Mouse (Mus musculus): Measurements from ENCODE around the gene Slc35f1.

GRCm38 (mm10) chr10:52840819-52841218 lies 150.5 kb downstream of the Slc35f1 start:
- TF ChIP-seq CTCF (conservative IDR thresholded peaks at IDR 0.05; ENCODE audit: insufficient read depth, insufficient read length, low read depth, low read length), result no peak
- no peak for TF ChIP-seq POLR2A (IDR thresholded peaks at IDR 0.05; ENCODE audit: low read depth, low read length)
